ENCODE assay signal across 8 mouse cellular contexts in the genomic region with DNA sequence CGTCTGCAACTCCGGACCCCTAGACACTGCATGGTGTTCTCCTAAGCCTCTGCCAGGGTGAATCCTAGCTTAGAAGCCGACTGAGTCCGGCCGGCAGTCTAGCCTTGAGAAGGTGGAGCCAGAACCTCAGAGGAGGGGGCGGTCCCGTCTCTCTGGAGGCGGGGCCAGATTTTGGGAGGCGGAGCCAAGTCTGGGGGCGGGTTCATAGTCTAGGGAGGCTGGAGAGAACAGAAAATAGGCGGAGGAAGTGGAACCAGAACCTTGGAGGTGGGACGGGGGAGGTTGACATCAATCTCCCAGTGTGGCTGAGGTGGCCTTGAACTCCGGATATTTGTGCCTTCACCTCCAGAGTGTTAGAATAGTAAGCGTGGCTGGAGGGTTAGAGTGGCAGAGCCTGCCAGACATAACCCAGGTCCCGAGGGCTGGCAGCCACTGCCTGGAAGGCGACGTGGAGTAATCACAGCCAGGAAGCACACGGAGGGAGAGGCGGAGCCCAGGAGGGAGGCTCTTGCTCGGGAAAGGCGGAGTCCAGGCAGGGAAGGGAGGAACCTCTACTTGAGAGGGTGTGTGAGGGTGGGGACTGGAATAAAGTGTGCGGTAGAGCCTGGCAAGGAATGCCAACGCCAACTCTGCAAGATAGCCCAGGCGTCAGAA. TPM values are rescaled to one million over a fixed set of nuclear protein-coding genes. Genes with fewer than 3 reads are reported as not detected.
A peak's percentile ranks its signal among the peaks of the same experiment; 100 is the strongest.
DNase-seq lines count a peak whose midpoint lies in the region; ATAC-seq and TF ChIP-seq lines count a peak whose summit lies in the region.

No protein-coding gene starts in this region.

- peaks cover 30% of the 10 kb centered on the region for H3K27me3 ChIP-seq in embryonic facial prominence, embryonic 10.5 days (replicated peaks; ENCODE audit: low read depth, poor library complexity, severe bottlenecking)
- H3K27me3 ChIP-seq in intestine, postnatal 0 days (replicated peaks; ENCODE audit: control insufficient read depth, insufficient read depth, low read length): peaks cover 4% of the 10 kb centered on the region; the same call in 1 of the 2 replicates
- H3K27me3 ChIP-seq in midbrain, embryonic 10.5 days (ENCODE audit: low read depth, poor library complexity, severe bottlenecking): peaks cover 65% of the 10 kb centered on the region

- peak overlapping the region; percentile 55 for H3K4me3 ChIP-seq in embryonic facial prominence, embryonic 10.5 days
- H3K4me3 ChIP-seq in intestine, postnatal 0 days (ENCODE audit: low read depth, low read length): peak overlapping the region; percentile 43
- H3K4me3 ChIP-seq in midbrain, embryonic 10.5 days: peak overlapping the region; percentile 51

- H3K9ac ChIP-seq in intestine, postnatal 0 days (ENCODE audit: low read depth, low read length): peak overlapping the region; percentile 48; the same call in 1 of the 2 replicates

- H3K4me1 ChIP-seq in embryonic facial prominence, embryonic 10.5 days: peaks cover 72% of the 10 kb centered on the region
- peaks cover 8% of the 10 kb centered on the region for H3K4me1 ChIP-seq in intestine, postnatal 0 days (replicated peaks; ENCODE audit: control insufficient read depth, insufficient read depth, low read length)
- peaks cover 67% of the 10 kb centered on the region for H3K4me1 ChIP-seq in midbrain, embryonic 10.5 days

- peaks cover 10% of the 10 kb centered on the region for H3K36me3 ChIP-seq in embryonic facial prominence, embryonic 10.5 days (replicated peaks)
- no peaks in the 10 kb centered on the region; the same call in 1 of the 2 replicates for H3K36me3 ChIP-seq in intestine, postnatal 0 days (ENCODE audit: control insufficient read depth, insufficient read depth)
- H3K36me3 ChIP-seq in midbrain, embryonic 10.5 days: no peaks in the 10 kb centered on the region

- H3K27ac ChIP-seq in embryonic facial prominence, embryonic 10.5 days (replicated peaks): peak overlapping the region; percentile 73
- H3K27ac ChIP-seq in intestine, postnatal 0 days (ENCODE audit: low read depth, low read length): peak overlapping the region; percentile 80
- peak overlapping the region; percentile 55 for H3K27ac ChIP-seq in midbrain, embryonic 10.5 days (replicated peaks)

- peak; percentile 92 for ATAC-seq in intestine, postnatal 0 days

- no peaks in the 10 kb centered on the region for H3K9me3 ChIP-seq in embryonic facial prominence, embryonic 10.5 days
- no peaks in the 10 kb centered on the region for H3K9me3 ChIP-seq in intestine, postnatal 0 days (ENCODE audit: control insufficient read depth)
- H3K9me3 ChIP-seq in midbrain, embryonic 10.5 days (replicated peaks): no peaks in the 10 kb centered on the region

- under 1% methylated on average over 24 of the region's 24 CpGs for WGBS in embryonic facial prominence, embryonic 10.5 days
- under 1% methylated on average over 24 of the region's 24 CpGs for WGBS in intestine, postnatal 0 days
- 1% methylated on average over 24 of the region's 24 CpGs for WGBS in midbrain, embryonic 10.5 days

- no peak for TF ChIP-seq CTCF in intestine, postnatal 0 days (IDR thresholded peaks at IDR 0.05; ENCODE audit: low read depth)

- peak; percentile 97 for DNase-seq in adrenal gland, postnatal 10 days
- DNase-seq in embryonic facial prominence, embryonic 10.5 days (ENCODE audit: low spot score): peak; percentile 91
- peak; percentile 99 for DNase-seq in heart, adult 11 months
- DNase-seq in left cerebral cortex, postnatal 4 days: peak; percentile 68
- peak; percentile 86 for DNase-seq in midbrain, embryonic 10.5 days (ENCODE audit: low spot score)
- DNase-seq in right cerebral cortex, postnatal 25 days: peak; percentile 80
- DNase-seq in urinary bladder, postnatal 36 days (ENCODE audit: low spot score in 2 of 2): peak; percentile 95 to 96

- intact Hi-C loops in left cerebral cortex, postnatal 4 days (cut with DNase I): no loop called here

- H3K4me2 ChIP-seq in intestine, postnatal 0 days (replicated peaks; ENCODE audit: low read depth): peak overlapping the region; percentile 79

RNA-seq across cellular contexts. Expression of gene Plcd1, which starts 5.0 kb away (rescaled TPM):
- 10 to 100 TPM; 11.2 to 15.6 TPM for total RNA-seq in adrenal gland, postnatal 10 days (2021)
- polyA plus RNA-seq in embryonic facial prominence, embryonic 10.5 days (2016; fragmentation: Nextera tagmentation; extraction: Ambion mirVana): 20.7 and 21.2 TPM in 2 replicates
- 6.3 and 6.5 TPM in 2 replicates for polyA plus RNA-seq in intestine, postnatal 0 days (2015; fragmentation: Nextera tagmentation; extraction: Ambion mirVana)
- 10 to 100 TPM; 16.3 to 17.3 TPM for total RNA-seq in left cerebral cortex, postnatal 4 days (2021)
- 21.8 and 29.2 TPM in 2 replicates for polyA plus RNA-seq in midbrain, embryonic 10.5 days (2016; fragmentation: Nextera tagmentation; extraction: Ambion mirVana)

RNA-seq across cellular contexts. Expression of gene Dlec1, which starts 14.0 kb away (rescaled TPM):
- total RNA-seq in adrenal gland, postnatal 10 days (2021): 1 to 10 TPM in 1 of 2 experiments, under 1 TPM in 1; 0.84 to 1.6 TPM
- polyA plus RNA-seq in embryonic facial prominence, embryonic 10.5 days (2016; fragmentation: Nextera tagmentation; extraction: Ambion mirVana): 1.0 and 1.5 TPM in 2 replicates
- 0.05 and 0.07 TPM in 2 replicates for polyA plus RNA-seq in intestine, postnatal 0 days (2015; fragmentation: Nextera tagmentation; extraction: Ambion mirVana)
- total RNA-seq in left cerebral cortex, postnatal 4 days (2021): 1 to 10 TPM in 1 of 2 experiments, under 1 TPM in 1; 0.82 to 2.6 TPM
- polyA plus RNA-seq in midbrain, embryonic 10.5 days (2016; fragmentation: Nextera tagmentation; extraction: Ambion mirVana): 0.58 and 0.82 TPM in 2 replicates

RNA-seq across cellular contexts. Expression of gene Vill, which starts 35.7 kb away (rescaled TPM):
- total RNA-seq in adrenal gland, postnatal 10 days (2021): 1 to 10 TPM; 4.8 to 5.1 TPM
- 19.3 and 20.5 TPM in 2 replicates for polyA plus RNA-seq in embryonic facial prominence, embryonic 10.5 days (2016; fragmentation: Nextera tagmentation; extraction: Ambion mirVana)
- polyA plus RNA-seq in intestine, postnatal 0 days (2015; fragmentation: Nextera tagmentation; extraction: Ambion mirVana): 3.6 and 5.1 TPM in 2 replicates
- 1 to 10 TPM; 1.2 to 2.4 TPM for total RNA-seq in left cerebral cortex, postnatal 4 days (2021)
- 10.5 and 11.3 TPM in 2 replicates for polyA plus RNA-seq in midbrain, embryonic 10.5 days (2016; fragmentation: Nextera tagmentation; extraction: Ambion mirVana)

Comparison
In these comparisons a context has a peak if more than half of its experiments do, and no peak if none do; other contexts are left out.
1. Peak in every context shown above with its lines: DNase-seq, ATAC-seq, H3K4me3 ChIP-seq and H3K27ac ChIP-seq.